Mouse (Mus musculus) intestine, embryonic 15.5 days (tissue): ENCODE measurements around the gene Edem2. TPM values are rescaled to one million over a fixed set of nuclear protein-coding genes. Genes with fewer than 3 reads are reported as not detected.

Source experiments
- polyA plus RNA-seq: library from polyadenylated mRNA; unstranded; fragments of >200 nt; fragmentation: Nextera tagmentation; extraction: Ambion mirVana; gene quantifications from 2 replicates; pipeline ENCODE4 v1.2.1, GENCODE M21; 2015

Edem2 gene
- polyA plus RNA-seq, 1 experiment from 2014 or later, result 60.5 TPM

Other genes with a start within 250 kb of the Edem2 start
- gene Acss2, start 211.5 kb downstream of the Edem2 start, polyA plus RNA-seq, result 20.2 and 20.7 TPM in 2 replicates
- 4.6 TPM in 2 replicates for gene Ggt7, start 211.2 kb downstream of the Edem2 start, polyA plus RNA-seq
- 89.4 and 100 TPM in 2 replicates for gene Gss, start 136.7 kb downstream of the Edem2 start, polyA plus RNA-seq
- 0.72 and 1.2 TPM in 2 replicates for gene Myh7b, start 118.3 kb downstream of the Edem2 start, polyA plus RNA-seq
- gene Trpc4ap, start 37.1 kb downstream of the Edem2 start, polyA plus RNA-seq, result 113 TPM in 2 replicates
- not detected in 2 replicates for gene Gm17581, start 6.4 kb upstream of the Edem2 start, polyA plus RNA-seq
- gene Procr, start 21.6 kb upstream of the Edem2 start, polyA plus RNA-seq, result 20.2 and 20.4 TPM in 2 replicates
- 0.24 and 0.37 TPM in 2 replicates for gene Mmp24, start 45.9 kb upstream of the Edem2 start, polyA plus RNA-seq
- 22.0 and 24.1 TPM in 2 replicates for gene BC029722, start 90.0 kb upstream of the Edem2 start, polyA plus RNA-seq
- 263 and 265 TPM in 2 replicates for gene Eif6, start 97.5 kb upstream of the Edem2 start, polyA plus RNA-seq
- 0.30 and 0.53 TPM in 2 replicates for gene Fam83c, start 105.4 kb upstream of the Edem2 start, polyA plus RNA-seq
- 83.7 and 88.7 TPM in 2 replicates for gene Uqcc1, start 200.8 kb upstream of the Edem2 start, polyA plus RNA-seq
- not detected in 2 replicates for gene Gm15557, start 211.3 kb upstream of the Edem2 start, polyA plus RNA-seq
- 1.2 TPM in 2 replicates for gene Gdf5, start 215.9 kb upstream of the Edem2 start, polyA plus RNA-seq
- 17.0 and 18.1 TPM in 2 replicates for gene Cep250, start 227.0 kb upstream of the Edem2 start, polyA plus RNA-seq